Mouse (Mus musculus): ENCODE data around the gene Slc31a2. TPM values are rescaled to one million over a fixed set of nuclear protein-coding genes. Genes with fewer than 3 reads are reported as not detected.

Gene Slc31a2
- total RNA-seq, 2 experiments from 2014 or later: 8.5 to 8.7 TPM

- DNase-seq (ENCODE audit: low spot score in 2 of 2): no peak
These were observed 15.7 kb downstream of the Slc31a2 start for GRCm38 (mm10) chr4:62278081-62278480.

DNA sequence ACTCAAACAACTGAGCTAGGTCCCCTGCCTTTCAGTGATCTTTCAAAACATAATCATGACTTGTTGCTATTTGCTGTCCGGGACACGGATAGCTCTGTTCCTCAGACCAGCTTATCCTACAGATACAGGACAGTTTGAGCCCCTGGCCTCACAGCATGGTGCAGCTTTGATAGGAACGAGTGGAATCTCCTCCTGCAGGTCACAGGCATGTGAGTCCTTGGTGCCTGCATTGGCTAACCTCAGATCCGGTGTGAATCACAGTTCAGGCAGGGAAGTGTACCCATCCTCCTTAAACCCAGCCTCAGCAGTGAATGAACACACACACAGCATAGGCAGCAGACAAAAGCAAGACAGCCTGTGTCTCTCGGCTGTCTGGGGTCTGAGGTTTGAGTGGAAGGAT is 19.0 kb downstream of the Slc31a2 start:
- DNase-seq (ENCODE audit: low spot score in 2 of 2): no peak

DNA sequence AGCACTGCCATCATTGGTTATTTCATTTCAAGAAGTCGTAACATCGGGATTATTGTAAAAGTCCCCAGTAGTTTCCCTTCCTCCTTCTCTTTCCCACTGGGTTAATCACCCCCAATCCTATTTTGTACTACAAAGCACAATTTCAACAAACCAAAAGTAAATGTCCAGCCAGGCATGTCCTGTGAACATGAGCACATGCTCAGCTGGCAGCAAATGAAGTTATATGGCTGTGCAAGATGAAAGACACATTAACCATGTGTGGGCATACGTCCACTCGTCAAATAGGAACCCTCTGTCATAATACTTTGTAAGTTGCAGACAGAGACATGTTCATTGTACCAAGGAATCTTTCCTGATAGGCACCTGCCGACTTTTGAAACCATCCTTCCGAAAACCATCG is 20.6 kb downstream of the Slc31a2 start:
- no peak for DNase-seq (ENCODE audit: low spot score in 2 of 2)

DNA sequence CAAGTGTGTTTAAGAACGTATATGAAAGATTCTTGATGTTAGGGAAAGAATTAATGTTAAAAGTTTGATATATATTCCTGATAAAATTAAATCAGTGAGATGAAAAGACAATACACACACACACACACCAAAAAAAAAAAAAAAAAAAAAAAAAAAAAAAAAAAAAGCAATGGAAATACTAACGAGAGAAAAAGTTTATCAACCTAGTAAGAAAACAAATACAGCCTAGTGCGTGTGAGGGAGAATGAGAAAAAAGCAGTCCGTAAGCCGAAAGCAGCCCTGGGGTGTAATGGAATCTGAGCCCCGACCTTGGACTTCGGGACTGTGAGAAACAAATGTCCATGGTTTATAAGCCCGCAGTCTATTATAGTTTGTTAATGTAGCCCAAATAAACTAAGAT is 23.2 kb downstream of the Slc31a2 start:
- DNase-seq (ENCODE audit: low spot score in 2 of 2): no peak

- DNase-seq (ENCODE audit: low spot score in 2 of 2): peak; percentile 77 to 87
These were observed 24.1 kb downstream of the Slc31a2 start for GRCm38 (mm10) chr4:62286257-62286991.

DNA sequence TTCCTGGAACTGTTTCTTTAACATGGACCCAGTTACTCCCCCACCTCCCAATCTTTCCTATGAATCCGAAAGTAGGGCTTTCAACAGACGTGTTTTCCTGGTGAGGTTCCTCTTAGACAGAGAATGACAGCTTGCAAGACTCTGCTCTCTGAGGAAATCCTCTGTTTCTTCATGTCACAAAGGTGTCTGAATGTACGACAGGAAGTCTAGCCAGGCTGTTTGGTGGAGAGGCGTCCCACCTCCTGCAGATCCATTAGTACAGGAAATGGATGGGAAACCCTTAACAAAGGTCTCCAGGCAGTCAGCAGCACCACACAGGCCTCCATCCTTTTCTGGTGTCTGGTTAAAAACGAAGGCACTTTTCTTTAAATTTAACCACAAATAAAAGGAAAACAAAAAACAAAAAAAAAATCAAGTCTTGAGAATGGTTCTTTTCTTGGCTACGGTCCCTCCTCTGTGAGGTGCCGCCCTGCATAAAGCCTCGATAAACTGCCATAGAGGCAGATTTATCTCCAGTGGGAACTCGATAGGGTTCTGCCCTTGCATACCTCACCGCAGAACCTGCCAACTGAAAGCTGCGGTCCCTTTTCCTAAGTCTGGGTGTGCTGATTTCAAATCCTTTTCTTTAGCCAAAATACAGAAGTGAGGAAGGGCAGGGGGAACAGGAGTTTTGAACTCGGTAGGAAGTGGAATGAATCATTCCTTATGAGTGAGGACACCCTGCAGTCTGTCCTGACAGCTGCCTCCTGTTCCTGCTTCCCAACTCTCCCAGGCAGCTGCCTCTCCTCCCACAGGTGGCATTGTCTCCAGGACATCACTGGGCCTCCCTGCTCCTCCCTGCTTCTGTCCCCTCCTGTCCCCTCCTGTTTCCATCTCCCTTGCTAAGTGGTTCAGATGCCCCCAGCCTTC is 24.9 kb downstream of the Slc31a2 start:
- DNase-seq (ENCODE audit: low spot score in 2 of 2): no peak

DNA sequence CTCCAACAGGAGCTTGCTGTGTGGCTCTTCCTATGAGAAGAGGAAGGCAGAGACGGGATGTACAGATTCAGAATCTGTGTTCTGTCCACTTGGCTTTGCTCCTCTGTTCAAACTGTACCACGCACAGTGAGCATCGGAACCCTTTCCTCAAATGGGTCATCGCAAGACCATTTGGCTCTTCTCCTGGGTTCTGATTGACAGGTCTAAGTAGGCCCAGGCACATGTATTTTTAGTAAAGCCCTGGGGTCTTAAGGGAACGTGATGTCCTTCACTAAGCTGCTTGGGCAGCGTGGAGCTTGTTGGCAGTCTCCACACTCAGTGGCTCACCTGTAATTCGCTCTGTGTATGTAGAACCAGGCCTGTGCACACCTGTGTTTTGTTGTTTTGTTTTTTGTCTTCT is 26.9 kb downstream of the Slc31a2 start:
- DNase-seq (ENCODE audit: low spot score in 2 of 2): no peak

- DNase-seq (ENCODE audit: low spot score in 2 of 2): no peak
These were observed 28.6 kb downstream of the Slc31a2 start for GRCm38 (mm10) chr4:62290816-62291505.

- DNase-seq (ENCODE audit: low spot score in 2 of 2): no peak
These were observed 30.3 kb downstream of the Slc31a2 start for GRCm38 (mm10) chr4:62292461-62293180.

DNA sequence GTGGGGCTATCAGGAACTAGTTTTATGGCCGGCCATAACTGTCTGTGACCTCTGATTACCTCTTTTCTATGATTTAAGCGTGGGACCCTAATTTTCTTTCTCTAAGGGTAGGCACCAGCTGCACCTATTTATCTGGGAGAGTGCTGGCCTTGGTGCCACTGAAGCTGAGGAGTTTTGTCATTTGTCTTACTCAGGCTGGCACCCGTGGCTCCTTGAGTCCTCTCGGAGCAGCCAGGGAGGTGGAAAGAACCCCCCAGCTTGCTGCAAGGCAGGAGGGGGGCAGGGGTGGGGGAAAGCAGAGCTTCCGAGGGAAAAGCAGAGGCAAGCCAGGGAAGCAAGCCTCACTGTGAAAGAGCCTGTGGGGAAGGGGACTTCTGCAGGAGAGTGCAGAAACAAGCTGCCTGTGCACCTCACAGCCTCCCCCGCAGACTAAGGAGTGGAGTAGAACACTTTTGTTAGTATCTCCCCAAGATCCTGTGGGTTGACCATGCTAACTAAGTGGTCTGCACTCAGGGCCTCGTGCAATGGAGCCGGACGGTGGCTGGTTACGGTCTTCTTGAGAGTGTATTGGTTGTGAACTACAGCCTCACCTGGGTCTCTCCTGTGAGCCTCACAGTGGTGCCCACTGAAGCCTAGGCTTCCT is 31.0 kb downstream of the Slc31a2 start:
- peak; percentile 43 to 51 for DNase-seq (ENCODE audit: low spot score in 2 of 2)

DNA sequence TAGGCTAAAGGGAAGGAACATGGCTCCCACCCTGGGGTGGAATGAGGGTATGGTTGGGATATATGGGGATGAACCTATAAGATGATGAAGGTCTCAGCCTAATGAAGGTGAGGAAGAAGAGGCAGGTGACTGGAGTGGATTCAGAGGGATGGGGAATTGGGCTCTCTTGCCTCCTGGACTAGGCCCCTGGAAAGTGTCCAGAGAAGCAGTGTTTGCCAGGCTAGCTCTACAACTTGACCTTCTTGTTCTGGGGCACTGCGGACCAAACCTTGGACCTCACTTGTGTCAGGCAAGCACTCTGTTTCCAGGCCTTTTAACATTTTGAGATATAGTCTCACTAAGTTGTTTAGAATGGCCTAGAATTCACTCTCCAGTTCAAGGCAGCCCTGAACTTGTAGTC is 32.4 kb downstream of the Slc31a2 start:
- no peak for DNase-seq (ENCODE audit: low spot score in 2 of 2)

DNA sequence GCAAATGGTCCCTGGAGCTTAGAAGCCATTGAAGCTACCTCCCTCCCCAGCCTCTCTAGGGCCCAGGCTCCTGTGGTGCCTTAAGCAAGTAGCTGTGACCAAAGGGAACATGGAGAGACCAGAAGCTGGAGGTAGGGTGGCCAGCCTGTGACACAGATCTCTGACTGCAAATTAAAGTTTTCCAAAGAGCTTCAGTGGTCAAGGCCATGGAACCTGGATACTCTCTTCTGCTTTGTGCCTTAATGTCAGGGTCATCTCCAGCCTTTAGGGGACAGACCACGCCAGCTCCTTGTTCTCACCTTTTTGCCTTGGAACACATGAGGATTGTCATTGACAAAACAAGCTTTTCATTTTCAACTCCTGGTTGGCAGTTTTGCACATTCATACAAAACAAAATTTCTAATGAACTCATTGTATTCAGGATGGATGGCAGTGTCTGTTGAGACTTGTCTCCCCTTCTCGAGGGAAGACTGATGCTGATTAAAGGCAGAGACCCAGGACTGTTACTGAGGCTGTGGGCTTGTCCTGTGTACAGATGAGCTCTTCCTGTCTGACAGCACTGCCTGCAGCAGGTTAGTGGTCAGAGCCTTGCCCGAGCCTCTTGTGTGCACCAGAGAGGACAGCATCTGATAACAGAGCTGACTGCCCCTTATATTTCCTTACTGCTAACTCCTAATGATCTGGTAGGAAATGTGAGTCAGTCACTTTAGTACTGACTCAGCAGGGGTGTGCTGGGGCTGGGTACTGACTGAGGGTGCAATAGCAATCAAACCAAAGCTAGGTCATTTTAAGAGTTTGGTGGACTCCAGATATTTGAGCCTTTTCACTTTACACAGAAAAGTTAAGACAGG is 35.1 kb downstream of the Slc31a2 start:
- no peak for DNase-seq (ENCODE audit: low spot score in 2 of 2)

DNA sequence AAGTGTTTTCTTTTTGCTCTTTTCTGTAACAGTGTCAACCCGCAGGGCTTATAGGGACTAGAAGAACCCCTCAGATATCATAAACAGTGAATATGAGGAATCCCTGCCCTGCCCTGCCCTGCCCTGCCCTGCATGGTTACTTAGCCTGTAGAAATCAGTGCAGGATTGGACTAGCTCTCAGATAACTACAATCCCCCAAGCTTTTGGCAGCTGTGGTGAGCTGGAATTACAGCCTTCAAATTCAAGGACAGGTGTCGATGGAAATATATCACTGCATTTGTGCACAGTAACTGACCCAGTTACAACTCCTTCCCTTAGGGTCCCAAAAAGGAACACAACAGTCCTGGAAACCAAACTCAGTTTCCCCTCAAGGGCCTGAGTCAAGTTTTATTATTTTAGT is 37.6 kb downstream of the Slc31a2 start:
- no peak for DNase-seq (ENCODE audit: low spot score in 2 of 2)

DNA sequence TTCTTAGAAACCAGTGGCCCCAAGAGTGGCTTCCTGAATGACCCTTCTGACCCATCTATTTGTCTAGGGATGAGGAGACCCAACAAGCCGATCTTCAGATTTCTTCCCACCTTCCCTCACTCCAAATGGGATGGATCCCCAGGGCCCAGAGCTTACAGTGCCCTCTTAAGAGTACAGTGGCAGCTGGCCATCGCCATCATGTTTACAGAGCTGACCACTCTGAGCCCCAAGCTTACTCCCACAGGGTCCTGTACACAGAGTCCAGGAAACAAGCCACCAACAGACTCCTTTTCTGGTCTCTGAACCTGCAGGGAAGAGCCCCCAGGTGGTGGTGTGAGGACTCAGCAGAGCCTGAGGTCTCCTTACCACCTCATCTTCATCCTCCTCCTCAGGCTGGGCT is 40.4 kb downstream of the Slc31a2 start:
- no peak for DNase-seq (ENCODE audit: low spot score in 2 of 2)

- no peak for DNase-seq (ENCODE audit: low spot score in 2 of 2)
These were observed 40.9 kb downstream of the Slc31a2 start for GRCm38 (mm10) chr4:62303288-62303687.

- DNase-seq (ENCODE audit: low spot score in 2 of 2): no peak
These were observed 43.9 kb downstream of the Slc31a2 start for GRCm38 (mm10) chr4:62306301-62306700.

DNA sequence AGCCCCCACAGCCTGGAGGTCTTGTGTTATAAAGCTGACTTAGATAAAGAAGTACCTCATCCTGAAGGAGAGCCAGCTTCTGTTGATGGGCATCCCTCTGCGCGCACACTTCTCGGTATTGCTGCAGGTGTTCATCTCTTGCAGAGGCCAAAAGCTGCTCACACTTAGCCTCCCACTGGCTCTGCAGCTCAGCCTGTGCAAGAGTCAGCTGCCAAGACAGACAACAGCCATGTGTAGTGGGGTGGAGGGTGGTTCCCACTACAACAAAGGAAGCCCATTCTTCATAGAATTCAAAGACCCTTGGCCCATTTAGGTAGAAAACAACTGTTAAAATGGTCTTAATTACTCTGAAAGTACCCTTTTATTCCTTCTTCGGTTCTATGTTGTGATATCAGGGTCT is 44.5 kb downstream of the Slc31a2 start:
- DNase-seq (ENCODE audit: low spot score in 2 of 2): no peak

GRCm38 (mm10) chr4:62308406-62308805 is 46.0 kb downstream of the Slc31a2 start:
- DNase-seq (ENCODE audit: low spot score in 2 of 2): no peak

- DNase-seq (ENCODE audit: low spot score in 2 of 2): no peak
These were observed 50.5 kb downstream of the Slc31a2 start for GRCm38 (mm10) chr4:62312821-62313220.

Measured in left cerebral cortex, adult 18-20 months (tissue).